Mouse (Mus musculus) MEL (cell line): Measurements from ENCODE around the gene Sun5. TPM values are rescaled to one million over a fixed set of nuclear protein-coding genes. Genes with fewer than 3 reads are reported as not detected.

Experiments
- DNase-seq: peaks from one replicate; pipeline ENCODE4 v3.0.0; 2011; ENCODE audit warnings: low read depth, low spot score
- H3K27ac ChIP-seq: 2 replicates; pipeline ENCODE4 v1.5.1; 2012; ENCODE audit warnings: low read depth, mild to moderate bottlenecking, control low read depth, low read length, moderate library complexity; ENCODE audit not compliant: control insufficient read depth
- H3K27me3 ChIP-seq, 2 experiments: fragments of 150-350 bp in 1 of 2; sonication (generic) in 1 of 2; 2 replicates each; pipeline ENCODE4 v1.6.1; 2012; ENCODE audit warnings: low read length in 2 of 2, mild to moderate bottlenecking in 2 of 2, improper control_type of control experiment in 1 of 2, moderate library complexity in 1 of 2; ENCODE audit not compliant: insufficient read depth in 2 of 2, control insufficient read depth in 1 of 2
- H3K36me3 ChIP-seq, 2 experiments: 2 replicates each; pipeline ENCODE4 v1.6.1; 2012 to 2014; ENCODE audit warnings: low read length in 2 of 2, improper control_type of control experiment in 1 of 2, inconsistent platforms in 1 of 2, mild to moderate bottlenecking in 1 of 2; ENCODE audit not compliant: insufficient read depth in 2 of 2, control insufficient read depth in 1 of 2
- H3K4me1 ChIP-seq, 2 experiments: fragments of 150-350 bp in 1 of 2; sonication (generic) in 1 of 2; 2 replicates each; pipeline ENCODE4 v1.6.1; 2012; ENCODE audit warnings: low read length in 2 of 2, improper control_type of control experiment in 1 of 2, mild to moderate bottlenecking in 1 of 2; ENCODE audit not compliant: insufficient read depth in 2 of 2, control insufficient read depth in 1 of 2
- H3K4me3 ChIP-seq, 2 experiments: fragments of 150-350 bp in 1 of 2; sonication (generic) in 1 of 2; 2 replicates each; pipeline ENCODE4 v1.5.1; 2012; ENCODE audit warnings: low read depth in 2 of 2, low read length in 2 of 2, mild to moderate bottlenecking in 2 of 2, moderate library complexity in 2 of 2, control low read depth in 1 of 2, improper control_type of control experiment in 1 of 2; ENCODE audit not compliant: control insufficient read depth in 1 of 2, insufficient read depth in 1 of 2
- H3K79me2 ChIP-seq: 2 replicates; pipeline ENCODE4 v1.6.1; 2012; ENCODE audit warnings: mild to moderate bottlenecking, low read length, moderate library complexity; ENCODE audit not compliant: control insufficient read depth, poor library complexity, insufficient read depth
- H3K9ac ChIP-seq: 2 replicates; pipeline ENCODE4 v1.6.1; 2012; ENCODE audit warnings: low read depth, mild to moderate bottlenecking, control low read depth, low read length, moderate library complexity; ENCODE audit not compliant: control insufficient read depth, poor library complexity, severe bottlenecking
- H3K9me3 ChIP-seq: fragments of 150-350 bp; sonication (generic); replicated peaks from 2 replicates; pipeline ENCODE4 v1.6.1; 2012; ENCODE audit warnings: mild to moderate bottlenecking, low read length, improper control_type of control experiment, moderate library complexity; ENCODE audit not compliant: insufficient read depth
- BHLHE40 ChIP-seq: IDR thresholded peaks from 2 replicates; pipeline ENCODE4 v1.6.1; 2012; ENCODE audit warnings: low read depth, mild to moderate bottlenecking, inconsistent platforms, low read length, improper control_type of control experiment, borderline replicate concordance
- E2F4 ChIP-seq: IDR thresholded peaks from 2 replicates; pipeline ENCODE4 v1.6.1; 2011; ENCODE audit warnings: low read depth, low read length, improper control_type of control experiment, borderline replicate concordance
- ELF1 ChIP-seq: IDR thresholded peaks from 2 replicates; pipeline ENCODE4 v1.6.1; 2014; ENCODE audit warnings: low read depth, mild to moderate bottlenecking, inconsistent platforms, low read length, improper control_type of control experiment, moderate library complexity
- EP300 ChIP-seq, 2 experiments: IDR thresholded peaks; 2 replicates each; pipeline ENCODE4 v1.6.1; 2011; ENCODE audit warnings: improper control_type of control experiment in 2 of 2, low read length in 2 of 2, low read depth in 1 of 2, mild to moderate bottlenecking in 1 of 2
- GABPA ChIP-seq: IDR thresholded peaks from 2 replicates; pipeline ENCODE4 v1.6.1; 2012; ENCODE audit warnings: low read depth, mild to moderate bottlenecking, inconsistent platforms, low read length, improper control_type of control experiment, moderate library complexity
- HCFC1 ChIP-seq: IDR thresholded peaks from 2 replicates; pipeline ENCODE4 v1.6.1; 2012; ENCODE audit warnings: low read depth, mild to moderate bottlenecking, inconsistent platforms, low read length, improper control_type of control experiment, moderate library complexity
- JUND ChIP-seq: IDR thresholded peaks from 2 replicates; pipeline ENCODE4 v1.6.1; 2011; ENCODE audit warnings: low read depth, mild to moderate bottlenecking, improper control_type of control experiment, low read length
- MYC ChIP-seq: IDR thresholded peaks from 2 replicates; pipeline ENCODE4 v1.6.1; 2011; ENCODE audit warnings: low read depth, mild to moderate bottlenecking, low read length, improper control_type of control experiment, moderate library complexity
- NRF1 ChIP-seq: IDR thresholded peaks from 2 replicates; pipeline ENCODE4 v1.6.1; 2014; ENCODE audit warnings: low read depth, mild to moderate bottlenecking, inconsistent platforms, low read length, improper control_type of control experiment, moderate library complexity; ENCODE audit not compliant: poor library complexity, insufficient read depth, severe bottlenecking
- POLR2A ChIP-seq, 2 experiments: IDR thresholded peaks; 2 replicates each; pipeline ENCODE4 v1.6.1; 2011 to 2012; ENCODE audit warnings: low read length in 2 of 2, mild to moderate bottlenecking in 2 of 2, control low read depth in 1 of 2, improper control_type of control experiment in 1 of 2, low read depth in 1 of 2, moderate library complexity in 1 of 2; ENCODE audit not compliant: control insufficient read depth in 1 of 2, insufficient read depth in 1 of 2, poor library complexity in 1 of 2
- RAD21 ChIP-seq: IDR thresholded peaks from 2 replicates; pipeline ENCODE4 v1.6.1; 2011; ENCODE audit warnings: mild to moderate bottlenecking, low read depth, low read length, improper control_type of control experiment
- RCOR1 ChIP-seq: IDR thresholded peaks from 2 replicates; pipeline ENCODE4 v1.6.1; 2012; ENCODE audit warnings: low read depth, mild to moderate bottlenecking, inconsistent platforms, low read length, improper control_type of control experiment
- SIN3A ChIP-seq: IDR thresholded peaks from 2 replicates; pipeline ENCODE4 v1.6.1; 2012; ENCODE audit warnings: low read length, improper control_type of control experiment, inconsistent platforms
- TAL1 ChIP-seq: IDR thresholded peaks from 2 replicates; pipeline ENCODE4 v1.6.1; 2012; ENCODE audit warnings: mild to moderate bottlenecking, inconsistent platforms, low read length, moderate library complexity, mixed read lengths
- TCF12 ChIP-seq: IDR thresholded peaks from 2 replicates; pipeline ENCODE4 v1.6.1; 2014; ENCODE audit warnings: low read depth, mild to moderate bottlenecking, inconsistent platforms, low read length, improper control_type of control experiment, moderate library complexity
- UBTF ChIP-seq: IDR thresholded peaks from 2 replicates; pipeline ENCODE4 v1.6.1; 2012; ENCODE audit warnings: low read depth, mild to moderate bottlenecking, inconsistent platforms, low read length, improper control_type of control experiment, moderate library complexity, borderline replicate concordance; ENCODE audit not compliant: insufficient read depth
- USF1 ChIP-seq: IDR thresholded peaks from 2 replicates; pipeline ENCODE4 v1.6.1; 2014; ENCODE audit warnings: low read depth, mild to moderate bottlenecking, inconsistent platforms, low read length, improper control_type of control experiment, moderate library complexity
- ZC3H11A ChIP-seq: IDR thresholded peaks from 2 replicates; pipeline ENCODE4 v1.6.1; 2012; ENCODE audit warnings: low read depth, mild to moderate bottlenecking, inconsistent platforms, low read length, improper control_type of control experiment
- ZKSCAN1 ChIP-seq: IDR thresholded peaks from 2 replicates; pipeline ENCODE4 v1.6.1; 2012; ENCODE audit warnings: low read depth, mild to moderate bottlenecking, inconsistent platforms, low read length, improper control_type of control experiment, moderate library complexity
- ZMIZ1 ChIP-seq: IDR thresholded peaks from 2 replicates; pipeline ENCODE4 v1.6.1; 2012; ENCODE audit warnings: low read depth, mild to moderate bottlenecking, inconsistent platforms, low read length, improper control_type of control experiment, moderate library complexity
- ZNF384 ChIP-seq: IDR thresholded peaks from 2 replicates; pipeline ENCODE4 v1.6.1; 2012; ENCODE audit warnings: low read depth, mild to moderate bottlenecking, inconsistent platforms, low read length, improper control_type of control experiment
- polyA plus RNA-seq, 2 experiments: library from polyadenylated mRNA; stranded (reverse) in 1 of 2; unstranded in 1 of 2; fragments of >175 nt in 1 of 2; fragments of >200 nt in 1 of 2; gene quantifications; 2 replicates each; pipeline versions ENCODE4 v1.2.1 to v1.2.4; 2012; ENCODE audit warnings: low replicate concordance in 2 of 2, low read depth in 1 of 2; ENCODE audit not compliant: insufficient read length in 2 of 2, insufficient read depth in 1 of 2, missing spikeins in 1 of 2
- total RNA-seq: library from RNA; depleted of rRNA; stranded (reverse); fragments of 300-350 nt; gene quantifications from 2 replicates; pipeline ENCODE4 v1.2.3, GENCODE M21; 2012; rRNA removed

The Sun5 gene
- total RNA-seq = not detected in 2 replicates
- polyA plus RNA-seq = not detected

GRCm38 (mm10) chr2:153870984-153871383 is at the start of gene Sun5:
TSS of gene Sun5 (minus strand) at chr2:153871084.
- no peaks in the 10 kb centered on the region; a peak in 1 of 4 replicates for H3K27me3 ChIP-seq
- no peak within 1 kb of the TSS for H3K9ac ChIP-seq
- no peak for DNase-seq
- no peaks in the 10 kb centered on the region for H3K9me3 ChIP-seq
- TF ChIP-seq ZKSCAN1 = no peak
- H3K4me1 ChIP-seq = no peaks in the 10 kb centered on the region
- H3K27ac ChIP-seq = no peak within 1 kb of the TSS
- no peaks in the 10 kb centered on the region for H3K79me2 ChIP-seq
- H3K4me3 ChIP-seq = no peak within 1 kb of the TSS
- no peaks in the 10 kb centered on the region for H3K36me3 ChIP-seq

GRCm38 (mm10) chr2:153917930-153918329 is 47.0 kb upstream of the Sun5 start, which contains the start of gene Bpifb3:
TSS of gene Bpifb3 (plus strand) at chr2:153918230.
- H3K27ac ChIP-seq = no peak within 1 kb of the TSS
- no peaks in the 10 kb centered on the region for H3K9me3 ChIP-seq
- H3K79me2 ChIP-seq = no peaks in the 10 kb centered on the region
- no peak within 1 kb of the TSS for H3K9ac ChIP-seq
- no peak for DNase-seq
- H3K4me3 ChIP-seq = no peak within 1 kb of the TSS
- no peaks in the 10 kb centered on the region for H3K27me3 ChIP-seq
- no peak for TF ChIP-seq JUND
- TF ChIP-seq UBTF = no peak
- TF ChIP-seq TCF12 = no peak
- TF ChIP-seq POLR2A (IDR thresholded peaks at IDR 0.05; ENCODE audit: control insufficient read depth in 1 of 2, insufficient read depth in 1 of 2, low read depth in 1 of 2, low read length in 2 of 2, poor library complexity in 1 of 2) = no peak
- H3K36me3 ChIP-seq = no peaks in the 10 kb centered on the region
- H3K4me1 ChIP-seq = no peaks in the 10 kb centered on the region

GRCm38 (mm10) chr2:153914151-153914550 is 43.3 kb upstream of the Sun5 start:
- H3K9me3 ChIP-seq = no peaks in the 10 kb centered on the region
- H3K4me1 ChIP-seq = no peaks in the 10 kb centered on the region
- no peaks in the 10 kb centered on the region for H3K36me3 ChIP-seq
- no peak overlapping the region for H3K4me3 ChIP-seq
- DNase-seq = no peak
- no peak overlapping the region for H3K27ac ChIP-seq
- H3K9ac ChIP-seq = no peak overlapping the region
- TF ChIP-seq RAD21 (no peak), ZC3H11A (no peak), SIN3A (no peak), EP300 (IDR thresholded peaks at IDR 0.05; ENCODE audit: low read depth in 1 of 2, low read length in 2 of 2) (no peak), ZNF384 (no peak), GABPA (no peak), ELF1 (no peak), BHLHE40 (no peak), USF1 (no peak), TAL1 (no peak), MYC (no peak), POLR2A (IDR thresholded peaks at IDR 0.05; ENCODE audit: control insufficient read depth in 1 of 2, insufficient read depth in 1 of 2, low read depth in 1 of 2, low read length in 2 of 2, poor library complexity in 1 of 2) (no peak), HCFC1 (no peak), TCF12 (no peak), ZMIZ1 (no peak), E2F4 (no peak), NRF1 (no peak), RCOR1 (no peak)
- H3K27me3 ChIP-seq = no peaks in the 10 kb centered on the region
- no peaks in the 10 kb centered on the region for H3K79me2 ChIP-seq
